Mouse (Mus musculus) spleen, adult 2 months (tissue): ENCODE data around the gene Zfp775.

Source experiments
- CTCF ChIP-seq: fragments of 200-500 bp; IDR thresholded peaks from 2 replicates; pipeline ENCODE4 v1.5.1; 2011; ENCODE audit warnings: mild to moderate bottlenecking, inconsistent platforms; ENCODE audit not compliant: insufficient read depth, insufficient read length, insufficient replicate concordance; ENCODE audit errors: extremely low read depth
- POLR2A ChIP-seq: fragments of 200-500 bp; IDR thresholded peaks from 2 replicates; pipeline ENCODE4 v1.6.1; 2011; ENCODE audit warnings: low read depth, low read length, inconsistent platforms

GRCm38 (mm10) chr6:48573280-48573679, 28.6 kb upstream of the Zfp775 start:
- TF ChIP-seq POLR2A (no peak), CTCF (no peak)
